8 mouse cellular contexts compared by ENCODE assay signal in the genomic region with DNA sequence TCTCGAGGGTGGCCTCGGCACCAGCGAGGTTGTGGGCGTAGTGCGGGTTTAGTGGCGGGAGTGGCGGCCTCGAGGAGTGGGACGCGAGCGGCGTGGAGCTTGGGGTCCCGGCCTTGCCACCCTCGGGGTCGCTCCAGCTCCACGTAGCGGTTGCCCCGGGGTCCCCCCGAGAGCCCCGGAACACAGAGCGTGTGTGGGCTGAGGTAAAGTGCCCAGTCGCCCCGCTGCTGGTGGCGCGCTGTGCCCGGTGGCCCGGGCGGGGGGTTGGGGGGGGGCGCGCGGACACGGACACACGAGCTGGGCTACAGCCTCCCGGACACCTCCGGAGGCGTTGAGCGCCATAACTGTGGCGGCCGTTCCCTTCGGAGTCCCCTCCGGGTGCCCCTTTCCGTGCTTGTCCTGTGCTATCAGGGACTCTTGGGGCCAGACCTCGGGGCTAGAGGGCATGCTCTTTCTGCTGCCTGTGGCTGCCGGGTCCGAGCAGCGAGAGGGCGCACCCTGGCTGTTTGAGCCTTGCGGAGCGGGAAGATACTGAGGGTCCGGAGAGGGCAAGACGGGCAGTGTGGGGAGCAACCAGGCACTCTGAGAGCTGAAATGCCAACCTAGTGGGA. TPM values are rescaled to one million over a fixed set of nuclear protein-coding genes. Genes with fewer than 3 reads are reported as not detected.
A peak's percentile ranks its signal among the peaks of the same experiment; 100 is the strongest.
DNase-seq lines count a peak whose midpoint lies in the region; ATAC-seq and TF ChIP-seq lines count a peak whose summit lies in the region.

No protein-coding gene starts in this region.

- peak overlapping the region; percentile 56 for H3K4me2 ChIP-seq in forebrain, postnatal 0 days (ENCODE audit: low read depth)
- H3K4me2 ChIP-seq in liver, embryonic 12.5 days = peak overlapping the region; percentile 84
- peak overlapping the region; percentile 67 for H3K4me2 ChIP-seq in stomach, embryonic 15.5 days

- peak; percentile 23 to 31 for DNase-seq in right cerebral cortex, postnatal 10 days (ENCODE audit: low spot score in 2 of 2)
- DNase-seq in right cerebral cortex, postnatal 36 days (ENCODE audit: low spot score in 2 of 2) = no peak
- peak; percentile 24 for DNase-seq in cerebellum, adult 9-10 months
- DNase-seq in forebrain, postnatal 0 days = peak; percentile 21
- peak; percentile 28 for DNase-seq in induced T-regulatory cell, adult 2 months (ENCODE audit: low read depth)

- no peaks in the 10 kb centered on the region for H3K9me3 ChIP-seq in forebrain, postnatal 0 days (ENCODE audit: low read length)
- no peaks in the 10 kb centered on the region for H3K9me3 ChIP-seq in liver, embryonic 12.5 days (replicated peaks)
- no peaks in the 10 kb centered on the region for H3K9me3 ChIP-seq in stomach, embryonic 15.5 days

- no peaks in the 10 kb centered on the region for H3K4me1 ChIP-seq in forebrain, postnatal 0 days (ENCODE audit: insufficient read depth)
- H3K4me1 ChIP-seq in liver, embryonic 12.5 days = peaks cover 7% of the 10 kb centered on the region; the same call in 1 of the 2 replicates
- H3K4me1 ChIP-seq in stomach, embryonic 15.5 days = no peaks in the 10 kb centered on the region

- H3K9ac ChIP-seq in forebrain, postnatal 0 days = peak overlapping the region; percentile 70
- H3K9ac ChIP-seq in liver, embryonic 12.5 days = peak overlapping the region; percentile 85
- peak overlapping the region; percentile 48 for H3K9ac ChIP-seq in stomach, embryonic 15.5 days

- no peaks in the 10 kb centered on the region for H3K36me3 ChIP-seq in forebrain, postnatal 0 days (ENCODE audit: insufficient read depth)
- H3K36me3 ChIP-seq in liver, embryonic 12.5 days = peaks cover 15% of the 10 kb centered on the region
- H3K36me3 ChIP-seq in stomach, embryonic 15.5 days = no peaks in the 10 kb centered on the region

- WGBS in forebrain, postnatal 0 days = 31% methylated on average over 34 of the region's 51 CpGs
- 8% methylated on average over 29 of the region's 51 CpGs for WGBS in liver, embryonic 12.5 days (ENCODE audit: insufficient replicate concordance)
- WGBS in stomach, embryonic 15.5 days = 21% methylated on average over 43 of the region's 51 CpGs

- H3K27me3 ChIP-seq in forebrain, postnatal 0 days (ENCODE audit: insufficient read depth, low read length) = no peaks in the 10 kb centered on the region
- no peaks in the 10 kb centered on the region for H3K27me3 ChIP-seq in liver, embryonic 12.5 days (replicated peaks)
- H3K27me3 ChIP-seq in stomach, embryonic 15.5 days (replicated peaks) = no peaks in the 10 kb centered on the region

- H3K4me3 ChIP-seq in forebrain, postnatal 0 days (ENCODE audit: low read depth, low read length) = peak overlapping the region; percentile 54
- H3K4me3 ChIP-seq in liver, embryonic 12.5 days = peak overlapping the region; percentile 70
- H3K4me3 ChIP-seq in stomach, embryonic 15.5 days (replicated peaks) = peak overlapping the region; percentile 57

- peak overlapping the region; percentile 88 for H3K27ac ChIP-seq in forebrain, postnatal 0 days (ENCODE audit: low read depth, low read length)
- H3K27ac ChIP-seq in liver, embryonic 12.5 days = peak overlapping the region; percentile 87
- H3K27ac ChIP-seq in stomach, embryonic 15.5 days = peak overlapping the region; percentile 79

- no peak for TF ChIP-seq CTCF in forebrain, postnatal 0 days (IDR thresholded peaks at IDR 0.05; ENCODE audit: low read depth)

- no peak; the same call in 1 of the 2 replicates for ATAC-seq in forebrain, postnatal 0 days
- ATAC-seq in liver, embryonic 12.5 days = peak; percentile 53
- ATAC-seq in monocyte, adult 5-6 weeks (replicated peaks; ENCODE audit: insufficient number of reproducible peaks, low FRiP score, low TSS enrichment, poor library complexity, severe bottlenecking) = peak; percentile 22; the same call in 1 of the 2 replicates
- ATAC-seq in stomach, embryonic 15.5 days (ENCODE audit: insufficient read depth, low FRiP score, low read depth) = peak; percentile 12; the same call in 1 of the 2 replicates

RNA-seq across cellular contexts. Expression of gene Jade3, which starts 0.5 kb away (rescaled TPM):
- 14.2 and 16.2 TPM in 2 replicates for total RNA-seq in forebrain, postnatal 0 days (2014; rRNA removed)
- polyA plus RNA-seq in forebrain, postnatal 0 days (2015; fragmentation: Nextera tagmentation; extraction: Ambion mirVana) = 2.5 and 3.2 TPM in 2 replicates
- 11.3 and 11.8 TPM in 2 replicates for polyA plus RNA-seq in liver, embryonic 12.5 days (2016; fragmentation: Nextera tagmentation; extraction: Ambion mirVana)
- 2.2 to 5.3 TPM (median 2.8 TPM) in 3 replicates for total RNA-seq in monocyte, adult 5-6 weeks (2017)
- polyA plus RNA-seq in stomach, embryonic 15.5 days (2015; fragmentation: Nextera tagmentation; extraction: Ambion mirVana) = 6.5 and 7.9 TPM in 2 replicates

Comparison
In these comparisons a context has a peak if more than half of its experiments do, and no peak if none do; other contexts are left out.
1. DNase-seq: peak in right cerebral cortex, postnatal 10 days (2 of 2), cerebellum, adult 9-10 months (single experiment), forebrain, postnatal 0 days (single experiment) and induced T-regulatory cell, adult 2 months (single experiment); none in right cerebral cortex, postnatal 36 days (0 of 2).
2. Peak in every context shown above with its lines, with median percentiles within 50 percentile points of each other: H3K27ac ChIP-seq, H3K4me2 ChIP-seq, H3K4me3 ChIP-seq and H3K9ac ChIP-seq.